Mouse (Mus musculus) kidney, embryonic 16.5 days (tissue): ENCODE measurements around the gene Knop1. TPM values are rescaled to one million over a fixed set of nuclear protein-coding genes. Genes with fewer than 3 reads are reported as not detected.

Source experiments
- ATAC-seq: fragments of 200-750 bp; cut with Nextera tagmentation; 2 replicates; pipeline ENCODE4 v1.8.0; 2017; ENCODE audit warnings: moderate TSS enrichment; ENCODE audit not compliant: low FRiP score, low TSS enrichment
- H3K27ac ChIP-seq: fragments of 300-500 bp; sonication (generic); 2 replicates; pipeline ENCODE4 v1.5.1; 2014; ENCODE audit warnings: low read length
- H3K27me3 ChIP-seq: fragments of 300-500 bp; sonication (generic); 2 replicates; pipeline ENCODE4 v1.6.1; 2014; ENCODE audit warnings: low read length, control low read depth, mixed read lengths; ENCODE audit not compliant: insufficient read depth
- H3K36me3 ChIP-seq: fragments of 300-500 bp; sonication (generic); 2 replicates; pipeline ENCODE4 v1.6.1; 2014; ENCODE audit warnings: low read length, control low read depth, mixed read lengths; ENCODE audit not compliant: insufficient read depth
- H3K4me1 ChIP-seq: fragments of 300-500 bp; sonication (generic); 2 replicates; pipeline ENCODE4 v1.6.1; 2014; ENCODE audit warnings: low read length, control low read depth, mixed read lengths; ENCODE audit not compliant: insufficient read depth
- H3K4me2 ChIP-seq: fragments of 300-500 bp; sonication (generic); replicated peaks from 2 replicates; pipeline ENCODE4 v1.6.1; 2014; ENCODE audit warnings: low read depth, low read length
- H3K4me3 ChIP-seq: fragments of 300-500 bp; sonication (generic); 2 replicates; pipeline ENCODE4 v1.5.1; 2014; ENCODE audit warnings: mild to moderate bottlenecking, low read length
- H3K9ac ChIP-seq: fragments of 300-500 bp; sonication (generic); replicated peaks from 2 replicates; pipeline ENCODE4 v1.6.1; 2014; ENCODE audit warnings: low read length
- H3K9me3 ChIP-seq: fragments of 300-500 bp; sonication (generic); 2 replicates; pipeline ENCODE4 v1.6.1; 2016; ENCODE audit warnings: low read length, control low read depth
- WGBS: fragments of 180-500 bp; shearing (Covaris S2); extraction: QIAGEN DNeasy Blood & Tissue Kit; methylation state at CpG from one replicate; pipeline ENCODE4 v1.1.7; 2014; 5-methylcytosine and 5-hydroxymethylcytosine counted together
- polyA plus RNA-seq: library from polyadenylated mRNA; unstranded; fragments of >200 nt; fragmentation: Nextera tagmentation; extraction: Ambion mirVana; gene quantifications from 2 replicates; pipeline ENCODE4 v1.2.1, GENCODE M21; 2015

The Knop1 gene
- polyA plus RNA-seq, 1 experiment from 2014 or later: 95.7 TPM

GRCm38 (mm10) chr7:118884969-118885368 is 28.9 kb upstream of the Knop1 start:
- Histone ChIP-seq H3K27ac (no peak overlapping the region), H3K36me3 (no peaks in the 10 kb centered on the region), H3K9me3 (no peaks in the 10 kb centered on the region), H3K4me2 (no peak overlapping the region), H3K4me1 (no peaks in the 10 kb centered on the region; the same call in 1 of the 2 replicates), H3K9ac (no peak overlapping the region), H3K27me3 (no peaks in the 10 kb centered on the region), H3K4me3 (no peak overlapping the region)
- no peak for ATAC-seq
- 75% methylated on average over 4 of the region's 4 CpGs for WGBS

GRCm38 (mm10) chr7:118883957-118884356 is 27.9 kb upstream of the Knop1 start:
- Histone ChIP-seq H3K4me1 (no peaks in the 10 kb centered on the region; the same call in 1 of the 2 replicates), H3K9ac (no peak overlapping the region), H3K27ac (no peak overlapping the region), H3K36me3 (no peaks in the 10 kb centered on the region), H3K9me3 (no peaks in the 10 kb centered on the region), H3K4me2 (no peak overlapping the region), H3K27me3 (no peaks in the 10 kb centered on the region), H3K4me3 (no peak overlapping the region)
- 76% methylated on average over 4 of the region's 4 CpGs for WGBS
- ATAC-seq: no peak

GRCm38 (mm10) chr7:118879466-118880029 is 23.5 kb upstream of the Knop1 start:
- H3K9me3 ChIP-seq: no peaks in the 10 kb centered on the region
- no peak for ATAC-seq
- H3K36me3 ChIP-seq: no peaks in the 10 kb centered on the region
- H3K27me3 ChIP-seq: no peaks in the 10 kb centered on the region
- 88% methylated on average over 3 of the region's 3 CpGs for WGBS
- no peak overlapping the region for H3K4me3 ChIP-seq
- H3K4me2 ChIP-seq: no peak overlapping the region
- no peaks in the 10 kb centered on the region for H3K4me1 ChIP-seq
- H3K27ac ChIP-seq: no peak overlapping the region
- no peak overlapping the region for H3K9ac ChIP-seq

GRCm38 (mm10) chr7:118865362-118865761 is 9.3 kb upstream of the Knop1 start:
- H3K9ac ChIP-seq: no peak overlapping the region
- no peaks in the 10 kb centered on the region for H3K9me3 ChIP-seq
- H3K4me1 ChIP-seq: no peaks in the 10 kb centered on the region
- WGBS: 73% methylated on average over 2 of the region's 2 CpGs
- no peaks in the 10 kb centered on the region for H3K27me3 ChIP-seq
- no peaks in the 10 kb centered on the region for H3K36me3 ChIP-seq
- no peak for ATAC-seq
- H3K27ac ChIP-seq: no peak overlapping the region
- no peak overlapping the region for H3K4me2 ChIP-seq
- no peak overlapping the region for H3K4me3 ChIP-seq

GRCm38 (mm10) chr7:118858640-118859039 is 2.6 kb upstream of the Knop1 start:
- Histone ChIP-seq H3K4me1 (peaks cover 13% of the 10 kb centered on the region; the same call in 1 of the 2 replicates), H3K9me3 (no peaks in the 10 kb centered on the region), H3K4me2 (no peak overlapping the region), H3K4me3 (no peak overlapping the region), H3K27me3 (no peaks in the 10 kb centered on the region), H3K27ac (no peak overlapping the region), H3K9ac (no peak overlapping the region), H3K36me3 (no peaks in the 10 kb centered on the region)
- 86% methylated on average over 1 of the region's 1 CpGs for WGBS
- ATAC-seq: no peak

GRCm38 (mm10) chr7:118855171-118855876 is 730 bp downstream of the Knop1 start, which contains the start of gene Iqck:
Iqck (plus strand) TSS chr7:118855752.
- no peaks in the 10 kb centered on the region for H3K27me3 ChIP-seq
- H3K27ac ChIP-seq: peak within 1 kb of the TSS; percentile 74
- peak within 1 kb of the TSS; percentile 63 for H3K4me2 ChIP-seq
- H3K9me3 ChIP-seq: no peaks in the 10 kb centered on the region
- H3K4me1 ChIP-seq: peaks cover 13% of the 10 kb centered on the region; the same call in 1 of the 2 replicates
- under 1% methylated on average over 57 of the region's 57 CpGs for WGBS
- H3K36me3 ChIP-seq: peaks cover 21% of the 10 kb centered on the region
- ATAC-seq: peak; percentile 97
- peak within 1 kb of the TSS; percentile 87 for H3K4me3 ChIP-seq
- H3K9ac ChIP-seq: peak within 1 kb of the TSS; percentile 74

GRCm38 (mm10) chr7:118854606-118855005 is 1.4 kb downstream of the Knop1 start:
- ATAC-seq: no peak
- 13% methylated on average over 3 of the region's 3 CpGs for WGBS
- H3K4me1 ChIP-seq: peaks cover 14% of the 10 kb centered on the region
- peak overlapping the region; percentile 63 for H3K4me2 ChIP-seq
- H3K4me3 ChIP-seq: peak overlapping the region; percentile 87
- no peak overlapping the region for H3K27ac ChIP-seq
- peaks cover 28% of the 10 kb centered on the region for H3K36me3 ChIP-seq
- H3K9ac ChIP-seq: peak overlapping the region; percentile 74
- H3K27me3 ChIP-seq: no peaks in the 10 kb centered on the region
- no peaks in the 10 kb centered on the region for H3K9me3 ChIP-seq

GRCm38 (mm10) chr7:118852611-118853010 is 3.4 kb downstream of the Knop1 start:
- Histone ChIP-seq H3K36me3 (peaks cover 47% of the 10 kb centered on the region), H3K27ac (no peak overlapping the region), H3K9ac (no peak overlapping the region), H3K27me3 (no peaks in the 10 kb centered on the region), H3K4me3 (no peak overlapping the region), H3K4me1 (peaks cover 20% of the 10 kb centered on the region), H3K4me2 (no peak overlapping the region), H3K9me3 (no peaks in the 10 kb centered on the region)
- ATAC-seq: no peak
- WGBS: 81% methylated on average over 4 of the region's 4 CpGs

- H3K4me1 ChIP-seq: peaks cover 20% of the 10 kb centered on the region
- 82% methylated on average over 7 of the region's 7 CpGs for WGBS
- no peak for ATAC-seq
Observed at GRCm38 (mm10) chr7:118851571-118851970, 4.5 kb downstream of the Knop1 start.

GRCm38 (mm10) chr7:118850676-118851290 is 5.3 kb downstream of the Knop1 start:
- H3K36me3 ChIP-seq: peaks cover 63% of the 10 kb centered on the region
- H3K9ac ChIP-seq: no peak overlapping the region
- ATAC-seq: 0 out of 2 replicates have a peak, but pooled peaks have one; percentile 3

More at GRCm38 (mm10) chr7:118851571-118851970, 4.5 kb downstream of the Knop1 start:
- Histone ChIP-seq H3K27ac (no peak overlapping the region), H3K27me3 (no peaks in the 10 kb centered on the region), H3K36me3 (peaks cover 55% of the 10 kb centered on the region), H3K4me3 (no peak overlapping the region), H3K9ac (no peak overlapping the region), H3K9me3 (no peaks in the 10 kb centered on the region), H3K4me2 (no peak overlapping the region)

More at GRCm38 (mm10) chr7:118850676-118851290, 5.3 kb downstream of the Knop1 start:
- peaks cover 14% of the 10 kb centered on the region for H3K4me1 ChIP-seq
- H3K27me3 ChIP-seq: no peaks in the 10 kb centered on the region
- no peak overlapping the region for H3K4me3 ChIP-seq
- H3K9me3 ChIP-seq: no peaks in the 10 kb centered on the region
- no peak overlapping the region for H3K27ac ChIP-seq
- no peak overlapping the region for H3K4me2 ChIP-seq
- 74% methylated on average over 9 of the region's 9 CpGs for whole genome bisulfite sequencing
